Mouse (Mus musculus): ENCODE results near the gene Rasa3.

Rasa3 gene

DNA sequence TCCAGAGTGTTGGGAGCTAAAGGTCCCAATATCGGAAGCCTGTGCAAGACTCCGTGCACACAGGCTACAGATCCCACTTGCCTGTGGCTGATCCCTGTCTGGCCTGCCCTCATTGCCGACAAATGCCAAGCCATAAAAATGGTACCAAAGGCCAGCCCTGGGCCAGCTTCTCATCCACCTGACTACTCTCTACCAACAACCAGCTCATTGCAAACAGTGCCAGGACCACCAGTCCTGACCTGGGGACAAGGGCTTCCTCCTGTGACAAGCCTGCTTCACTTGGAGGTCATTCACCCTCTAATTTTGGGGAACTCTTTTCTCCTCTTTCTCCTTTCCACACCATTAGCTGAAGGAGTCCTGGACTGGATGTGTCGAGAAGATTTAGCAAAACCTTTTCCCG is 29.8 kb downstream of the Rasa3 start:
- no peak for DNase-seq

DNA sequence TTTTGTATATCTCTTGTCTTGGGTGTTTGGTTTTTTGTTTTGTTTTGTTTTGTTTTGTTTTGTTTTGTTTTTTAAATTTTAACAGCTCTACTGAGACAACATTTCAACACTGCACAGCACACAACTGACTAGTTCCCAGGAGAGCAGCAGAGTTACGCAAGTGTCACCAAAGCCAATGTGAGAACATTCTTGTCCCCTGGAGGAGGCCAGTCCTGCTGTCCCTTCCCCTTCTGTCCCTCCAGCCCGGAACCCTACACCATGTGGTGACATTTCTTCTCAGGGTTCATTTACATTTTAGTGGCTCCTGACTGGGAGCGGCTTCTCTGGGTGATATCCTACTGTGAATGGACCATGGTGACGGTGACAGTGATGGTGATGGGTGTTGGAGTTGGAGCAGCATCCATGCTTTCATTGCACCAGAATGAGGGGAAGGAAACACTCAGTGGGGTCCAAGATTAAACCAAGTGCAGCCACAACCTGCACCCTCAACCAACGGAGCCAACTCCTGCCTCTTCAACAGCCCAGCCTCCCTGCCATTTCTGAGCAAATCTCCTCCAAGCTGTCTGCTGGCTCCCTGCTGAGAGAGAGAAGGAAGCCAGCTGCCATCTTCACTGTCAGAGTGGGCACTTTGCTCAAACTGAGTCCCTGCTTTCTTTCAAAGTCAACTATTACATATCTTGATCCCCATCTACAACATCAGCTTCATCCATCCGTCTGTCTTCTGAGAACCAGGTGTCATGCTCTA is 32.3 kb downstream of the Rasa3 start:
- DNase-seq = peak; percentile 74

DNA sequence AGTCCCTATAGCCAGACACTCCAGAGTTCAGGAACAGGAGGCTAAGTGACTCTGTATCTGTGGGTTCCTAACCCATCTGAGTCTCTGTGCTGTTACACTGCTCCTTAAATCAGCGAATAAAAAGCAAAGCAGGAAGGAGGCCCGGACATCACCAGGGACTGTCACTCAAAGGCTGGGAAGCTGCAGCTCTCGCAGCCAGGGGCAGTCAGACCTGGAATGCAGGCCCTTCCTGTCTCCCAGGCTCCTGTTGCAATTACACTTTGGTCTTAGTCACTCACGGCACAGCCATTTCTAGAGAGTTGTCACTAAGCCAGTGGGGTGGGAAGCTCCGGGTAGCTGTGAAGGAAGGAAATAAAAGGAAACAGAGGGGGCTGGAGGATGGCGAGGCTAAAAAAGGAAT is 33.2 kb downstream of the Rasa3 start:
- no peak for DNase-seq

DNA sequence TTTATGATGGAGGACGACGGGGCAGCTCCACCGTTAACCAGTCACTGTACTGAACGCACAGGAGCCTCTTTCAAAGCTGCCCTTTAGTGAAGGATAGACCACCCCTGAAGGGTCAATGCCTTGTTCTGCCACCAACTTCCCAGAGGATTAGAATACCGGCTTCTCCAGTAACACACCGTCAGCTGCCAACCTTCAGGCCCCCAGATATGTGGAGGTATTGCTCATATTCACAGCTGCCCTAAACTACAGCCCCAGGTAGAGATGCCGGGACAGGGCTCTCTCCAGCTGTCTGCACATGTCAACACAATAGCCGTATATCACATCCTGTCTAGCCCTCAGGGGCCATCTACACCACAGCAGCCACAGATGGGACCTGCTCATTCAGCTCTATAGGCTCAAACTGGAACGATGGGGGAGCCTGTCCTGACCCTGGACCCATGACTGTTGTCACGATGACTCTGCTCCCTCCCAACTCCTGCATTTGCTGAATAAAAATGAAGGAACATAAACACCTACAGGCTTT is 34.7 kb downstream of the Rasa3 start:
- DNase-seq = no peak

DNA sequence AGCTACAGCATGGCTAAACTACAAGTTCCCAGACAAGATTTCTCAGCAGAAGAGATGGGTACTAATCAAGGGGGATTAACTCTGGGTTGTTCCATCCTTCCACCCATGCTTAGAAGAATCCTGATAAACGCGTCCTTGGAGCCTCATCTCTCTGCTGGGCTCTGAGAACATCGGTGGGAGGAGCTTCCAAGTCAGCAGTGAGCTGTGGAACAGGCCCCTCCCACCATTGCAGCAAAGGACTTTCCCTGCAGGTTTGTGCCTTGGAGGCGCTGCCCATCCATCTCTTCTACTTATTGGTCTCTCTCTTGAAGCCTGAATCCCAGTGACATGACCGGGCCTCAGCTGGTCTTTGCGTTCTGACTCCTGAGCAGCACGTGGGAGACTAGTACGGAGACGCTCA is 36.2 kb downstream of the Rasa3 start:
- no peak for DNase-seq

DNA sequence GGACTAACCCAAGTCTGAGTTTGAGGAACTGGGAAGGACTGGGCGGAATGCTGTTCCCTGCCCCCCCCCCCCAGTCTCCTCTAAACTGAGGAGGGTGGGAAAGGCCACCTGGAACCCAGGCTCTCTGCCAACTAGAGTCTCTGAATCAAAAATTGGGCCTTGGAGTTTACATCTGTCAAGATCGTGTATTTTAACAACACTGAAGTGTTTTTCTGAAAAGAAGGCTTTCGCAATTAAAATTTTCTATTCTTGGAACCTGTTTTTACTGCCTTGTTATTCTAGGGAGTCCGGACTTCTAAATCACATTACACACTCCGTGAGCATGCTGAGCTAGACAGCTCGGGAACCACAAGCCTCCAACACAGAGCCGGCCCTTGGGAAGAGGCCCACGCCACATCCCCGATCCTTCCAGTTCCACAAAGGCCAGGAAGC is 36.9 kb downstream of the Rasa3 start:
- DNase-seq = no peak

DNA sequence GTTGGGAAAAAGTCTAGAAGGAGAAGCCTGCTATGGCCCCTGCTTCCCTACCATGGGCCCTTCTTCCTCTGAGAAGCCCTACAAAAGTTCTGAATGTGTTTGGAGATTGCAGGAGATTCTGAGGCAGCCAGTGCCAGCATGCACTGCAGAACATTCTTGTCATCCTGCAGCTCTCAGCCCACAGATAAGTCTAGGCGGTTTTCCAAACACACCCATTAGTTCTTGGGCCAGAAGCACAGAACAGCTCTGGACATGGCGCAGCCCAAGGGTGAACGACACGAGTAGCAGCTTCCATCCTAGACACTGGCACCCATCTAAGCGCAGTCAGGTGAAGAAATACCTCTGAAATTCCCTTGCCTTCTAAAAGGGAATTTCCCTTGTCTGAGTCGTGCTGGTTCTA is 44.3 kb downstream of the Rasa3 start:
- no peak for DNase-seq

DNA sequence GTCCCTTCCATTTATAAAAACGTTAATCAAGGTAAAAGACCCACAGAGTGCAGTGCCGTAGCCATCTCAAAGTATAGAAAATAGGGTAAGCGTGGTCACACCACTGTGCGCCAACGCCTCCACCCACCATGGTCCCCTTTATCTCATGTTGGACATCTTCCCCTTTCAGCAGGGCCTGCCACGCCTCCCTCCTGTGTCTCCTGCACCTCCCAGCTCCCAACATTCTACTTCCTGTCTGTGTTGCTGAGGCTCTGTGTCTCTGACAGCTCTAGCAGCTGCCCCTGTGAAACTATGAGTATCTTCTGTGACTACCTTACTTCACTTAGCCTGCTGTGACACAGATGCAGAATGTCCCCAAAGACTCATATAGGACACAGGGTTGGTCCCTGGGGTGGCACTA is 45.1 kb downstream of the Rasa3 start:
- DNase-seq = no peak

DNA sequence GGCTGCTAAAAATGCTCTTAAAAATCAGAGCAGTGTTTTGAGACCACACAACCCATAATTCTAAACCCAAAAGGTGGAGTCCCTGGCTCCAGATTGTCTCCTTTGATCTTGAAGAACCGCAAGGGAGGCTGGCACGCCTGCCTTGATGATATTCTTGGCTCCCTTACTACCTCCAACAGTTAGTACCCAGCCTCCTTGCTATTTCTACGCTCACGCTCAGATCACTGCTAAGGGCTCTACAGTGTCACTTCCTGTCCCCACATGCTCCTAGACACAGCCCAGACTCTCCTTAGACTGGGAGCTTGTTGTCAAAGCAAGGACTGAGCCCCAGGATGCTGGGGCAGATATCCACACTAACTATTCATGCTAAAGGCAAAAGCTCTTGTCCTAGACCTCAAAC is 46.6 kb downstream of the Rasa3 start:
- no peak for DNase-seq

DNA sequence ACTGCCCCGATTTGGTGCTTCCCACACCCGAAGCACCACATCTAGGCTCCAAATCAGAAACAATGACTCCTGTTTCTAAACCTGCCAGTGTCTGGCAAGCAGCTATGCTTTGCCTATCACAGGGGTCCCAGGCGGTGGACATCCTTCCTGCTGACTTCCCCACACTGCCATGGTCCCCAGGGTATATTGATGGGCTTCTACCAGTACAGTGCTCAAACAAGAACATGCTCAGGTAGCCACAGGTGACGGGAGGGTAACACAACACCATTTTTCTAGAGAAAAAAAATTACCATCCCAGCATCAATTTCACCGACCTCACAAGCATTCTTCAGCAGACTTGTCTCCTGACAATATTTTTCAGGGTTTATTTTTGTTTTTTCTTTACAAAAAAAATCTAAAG is 47.2 kb downstream of the Rasa3 start:
- no peak for DNase-seq

DNA sequence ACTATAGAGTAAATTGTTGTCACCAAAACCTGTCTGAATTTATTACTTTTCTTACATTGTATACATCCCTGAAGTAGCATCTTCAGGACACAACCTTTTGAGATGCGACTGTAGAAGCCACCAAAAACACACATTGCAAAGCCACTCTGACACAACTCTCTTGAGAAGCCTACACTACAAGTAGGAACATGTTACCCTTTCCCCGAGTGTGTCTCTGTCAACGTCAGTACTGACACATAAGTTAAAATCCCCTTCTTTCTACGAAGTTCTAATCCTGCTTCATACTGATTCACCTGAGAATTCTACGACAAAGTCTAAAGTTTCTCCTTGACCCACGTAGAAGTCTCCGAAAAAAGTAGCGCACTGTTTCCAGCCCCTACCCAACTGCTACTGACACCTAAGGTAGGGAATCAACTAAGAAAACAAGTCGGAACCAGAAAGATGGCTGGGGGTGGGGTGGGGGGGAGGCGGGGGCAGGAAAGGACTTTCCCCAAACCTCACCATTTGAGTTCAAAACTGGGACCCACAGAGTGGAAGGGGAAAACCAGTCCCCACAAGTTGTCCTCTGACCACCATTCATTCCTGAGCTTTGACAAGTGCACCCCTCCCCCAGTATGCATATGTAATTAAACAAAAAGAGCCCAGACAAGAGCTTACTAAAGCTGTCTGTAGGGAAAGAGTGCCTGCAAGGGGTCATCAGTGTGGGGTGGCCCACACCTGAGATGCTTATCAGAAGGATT is 47.9 kb downstream of the Rasa3 start:
- DNase-seq = no peak

DNA sequence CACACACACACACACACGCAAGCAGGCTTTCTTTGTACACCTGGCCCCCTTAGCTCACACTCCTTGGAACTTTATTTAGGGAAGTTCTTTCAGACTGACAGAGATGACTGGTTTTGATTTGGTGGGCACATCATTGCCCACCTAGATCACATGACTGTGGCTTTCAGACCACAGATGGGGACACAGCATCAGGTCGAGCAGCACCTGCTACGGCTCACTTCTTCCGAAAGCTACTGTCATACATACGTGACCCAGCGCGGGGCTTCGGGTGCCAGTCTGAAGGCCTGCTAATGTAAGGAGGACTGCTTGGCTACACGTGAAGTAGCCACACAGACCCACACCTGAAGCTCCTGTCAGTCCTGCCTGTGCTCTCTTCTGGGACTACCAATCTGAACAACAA is 49.3 kb downstream of the Rasa3 start:
- DNase-seq = no peak

DNA sequence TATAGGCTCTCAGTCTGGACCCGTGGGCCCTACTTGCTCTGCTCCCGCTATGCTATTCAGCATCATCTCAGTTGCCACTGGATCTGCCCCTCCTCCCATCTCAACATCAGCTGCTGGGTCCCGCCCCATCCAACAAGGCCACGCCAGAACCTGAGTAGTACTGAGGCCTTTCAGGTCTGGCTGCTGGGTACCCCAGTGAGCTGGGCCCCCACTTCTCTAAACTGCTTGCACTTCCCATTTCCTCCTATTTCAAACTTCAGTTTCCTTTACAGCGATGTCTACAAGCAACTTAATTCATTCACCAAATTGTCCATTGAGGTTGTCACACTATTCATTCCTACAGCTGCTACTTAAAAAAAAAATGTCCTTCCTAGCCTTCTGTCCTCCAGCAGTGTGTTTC is 49.8 kb downstream of the Rasa3 start:
- DNase-seq = no peak

DNA sequence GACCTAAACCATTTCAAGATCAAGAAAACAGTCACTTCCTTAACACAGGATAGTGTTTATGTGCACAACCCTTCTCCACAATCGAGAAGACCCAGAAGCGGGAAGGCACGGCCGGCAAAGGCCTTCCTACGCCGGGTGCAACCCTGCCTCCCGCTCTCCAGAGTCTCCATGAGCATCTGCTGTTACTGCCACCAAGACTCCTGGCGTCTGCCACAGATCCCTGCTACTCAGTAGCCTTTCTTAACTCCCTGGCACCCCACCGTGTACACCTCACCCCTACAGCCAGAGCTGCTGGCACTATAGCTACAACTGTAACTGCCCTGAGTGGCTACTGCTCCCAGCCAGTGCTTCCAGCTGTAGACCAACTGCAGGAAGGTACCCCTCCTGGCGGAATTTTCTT is 51.3 kb downstream of the Rasa3 start:
- DNase-seq = no peak

DNA sequence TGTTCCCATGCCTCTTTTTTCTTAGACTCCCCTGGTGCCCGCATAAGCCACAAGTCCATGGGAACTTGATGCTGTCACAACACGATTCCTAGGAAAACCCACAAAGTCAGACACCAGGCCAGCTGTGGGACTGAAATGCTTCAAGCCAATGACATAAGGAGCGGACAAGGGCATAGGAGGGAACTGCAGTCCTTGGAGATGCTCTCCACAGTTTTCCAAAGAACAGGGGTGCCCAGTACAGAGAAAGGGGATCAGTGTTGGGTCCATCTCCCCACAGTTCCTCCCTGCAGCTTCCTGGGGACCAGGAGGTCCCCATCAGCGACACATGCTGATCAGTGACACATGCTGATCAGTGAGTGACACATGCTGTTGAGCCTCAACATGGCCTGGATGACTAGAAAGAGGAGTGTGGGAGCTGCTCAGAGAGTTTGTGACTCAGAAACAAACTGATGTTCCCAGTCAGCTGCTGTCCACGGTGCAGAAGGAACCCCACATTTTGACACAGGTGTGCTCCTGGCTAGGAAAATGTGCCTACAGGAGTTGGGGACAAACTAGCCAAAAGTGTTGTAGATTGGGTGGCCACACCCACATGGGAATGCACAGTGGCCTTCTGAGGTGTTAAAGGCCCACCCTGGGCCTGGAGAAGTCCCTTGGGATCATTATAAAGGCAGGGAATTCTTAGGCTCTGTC is 52.0 kb downstream of the Rasa3 start:
- DNase-seq = peak; percentile 63

DNA sequence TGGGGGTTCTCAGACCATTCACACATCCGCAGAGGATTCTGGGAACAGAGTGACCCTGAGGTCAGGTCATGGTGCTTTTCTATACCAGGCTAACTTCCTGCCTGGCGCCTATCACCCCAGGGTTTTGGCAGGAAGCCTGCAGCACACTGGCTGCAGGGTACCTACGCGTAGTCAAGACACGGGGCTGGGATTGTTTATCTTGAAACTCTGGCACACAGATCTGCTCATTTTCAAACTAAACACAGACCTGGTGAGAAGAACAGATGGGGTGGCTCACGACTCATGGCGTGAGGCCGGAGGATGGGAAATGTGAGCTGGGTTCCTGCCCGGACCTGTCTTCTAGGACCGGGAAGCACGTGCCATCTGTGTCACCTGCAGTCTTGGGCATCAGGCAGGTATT is 52.5 kb downstream of the Rasa3 start:
- peak; percentile 98 for DNase-seq

DNA sequence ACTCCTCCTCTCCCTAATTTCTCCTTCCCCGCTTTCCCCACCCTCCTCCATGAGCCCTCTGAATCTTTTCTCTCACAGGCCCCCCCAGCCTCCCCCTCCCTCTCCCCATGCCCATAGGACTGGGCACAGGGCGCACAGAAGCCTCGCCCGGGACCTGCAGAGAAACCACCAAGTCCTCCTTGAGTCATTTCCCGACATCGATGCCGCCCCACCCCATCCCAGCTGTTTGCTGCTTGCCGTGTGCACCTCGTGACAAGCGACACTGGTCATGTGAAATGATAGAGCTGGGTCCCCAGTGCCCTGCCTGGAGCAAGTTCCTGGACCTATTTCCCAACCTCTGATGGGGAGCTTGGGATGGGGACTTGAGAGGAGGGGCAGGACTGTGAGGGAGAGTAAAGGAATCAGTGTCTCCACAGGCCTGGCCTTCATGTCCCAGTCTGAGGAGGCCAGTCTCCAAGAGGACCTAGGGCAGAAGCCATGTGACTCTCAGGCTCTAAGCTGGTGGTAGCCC is 53.4 kb downstream of the Rasa3 start:
- DNase-seq = peak; percentile 60

DNA sequence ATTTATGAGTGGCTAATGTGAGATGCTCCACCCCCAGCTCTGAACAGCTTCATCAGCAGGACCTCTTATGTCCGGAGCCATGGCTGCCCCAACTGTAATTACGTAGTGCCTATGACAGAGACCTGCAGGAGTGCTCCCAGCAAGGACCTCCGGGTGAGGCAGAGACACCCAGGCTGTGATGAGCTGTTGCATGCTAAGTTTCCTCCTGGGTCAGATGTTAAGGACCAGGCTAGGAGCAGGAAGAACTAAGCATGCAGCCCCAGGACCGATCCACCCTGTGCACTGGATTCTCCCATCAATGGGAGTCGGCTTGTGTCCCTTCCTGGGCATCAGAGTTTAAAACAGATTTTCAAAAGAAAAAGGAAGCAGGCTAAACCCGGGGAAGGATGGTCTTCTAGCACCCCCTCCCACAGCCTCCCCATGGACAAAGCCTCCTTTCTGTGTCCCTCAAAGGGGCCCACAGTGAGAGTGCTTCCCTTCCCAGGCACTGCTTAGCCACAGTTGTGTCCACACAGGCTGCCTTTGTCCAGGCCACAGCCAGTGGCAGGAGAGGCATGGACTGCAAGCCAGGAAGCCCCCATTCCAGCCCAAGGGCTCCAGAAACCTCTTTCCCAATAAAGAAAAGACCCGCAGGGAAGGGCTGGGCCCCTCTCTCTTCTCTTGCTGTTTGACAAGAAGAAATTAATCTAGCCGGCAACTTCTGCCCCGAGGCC is 54.2 kb downstream of the Rasa3 start:
- DNase-seq = peak; percentile 71

DNA sequence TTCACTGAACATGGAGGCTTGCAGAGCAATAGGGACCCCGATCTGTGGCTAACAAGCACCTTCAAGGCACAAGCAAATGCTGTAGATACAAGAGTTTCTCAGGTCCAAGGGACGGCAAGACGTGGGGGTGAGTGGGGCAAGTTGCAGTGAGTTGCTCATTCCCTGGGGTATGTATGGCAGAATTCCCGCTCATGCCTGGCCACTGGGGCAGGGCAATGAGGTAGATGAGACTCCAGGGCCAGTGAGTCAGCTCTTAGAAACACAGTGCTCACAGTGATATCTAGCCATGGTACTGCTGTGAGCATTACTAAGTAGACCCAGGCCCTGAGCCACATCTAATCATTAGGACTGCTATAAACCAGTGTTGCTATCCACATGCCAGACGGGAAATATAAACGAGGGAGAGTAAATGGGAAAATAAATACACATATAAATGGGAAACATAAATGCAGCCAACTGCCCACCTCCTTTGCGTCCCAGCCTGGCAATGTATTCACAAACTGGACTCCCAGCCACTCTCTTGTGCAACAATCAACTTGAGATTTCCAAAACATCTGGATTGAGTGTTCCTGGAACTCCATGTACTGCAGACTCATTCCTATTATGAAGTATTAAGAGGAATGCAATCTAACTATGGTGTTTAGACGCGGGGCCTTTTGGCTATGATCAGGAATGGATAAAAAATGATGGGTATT is 57.0 kb downstream of the Rasa3 start:
- no peak for DNase-seq

DNA sequence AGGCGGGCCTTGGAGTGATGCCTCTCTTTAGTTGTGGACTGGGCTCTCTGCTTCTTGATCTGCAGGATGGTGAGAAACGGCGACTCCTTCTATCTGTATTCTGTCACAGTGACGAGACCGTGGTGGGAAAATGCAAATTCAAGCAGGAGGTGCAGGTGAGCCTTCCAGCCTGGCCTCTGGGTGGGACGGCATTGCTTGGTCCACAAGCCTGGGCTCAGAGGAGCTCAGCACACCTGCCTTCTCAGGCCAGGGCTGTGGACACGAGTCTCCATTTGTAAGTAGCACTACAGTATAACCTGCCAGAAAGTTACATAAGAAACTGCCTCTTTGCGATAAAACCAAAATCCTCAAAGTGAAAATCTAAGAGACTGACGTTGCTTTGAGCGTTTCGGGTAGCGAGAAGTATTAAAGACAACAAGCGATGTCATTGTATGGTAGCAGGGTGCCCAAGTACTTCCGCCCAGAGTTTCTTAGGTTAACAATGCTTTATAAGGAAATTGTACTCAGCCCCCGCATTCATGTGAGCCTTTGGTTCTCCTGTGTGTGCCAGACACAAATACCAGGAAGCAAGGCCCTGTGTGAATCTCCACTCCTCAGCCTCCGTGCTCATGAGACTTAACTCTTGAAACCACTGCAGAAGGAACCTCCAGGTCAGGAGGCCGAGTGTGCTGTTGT is 60.4 kb downstream of the Rasa3 start:
- no peak for DNase-seq

DNA sequence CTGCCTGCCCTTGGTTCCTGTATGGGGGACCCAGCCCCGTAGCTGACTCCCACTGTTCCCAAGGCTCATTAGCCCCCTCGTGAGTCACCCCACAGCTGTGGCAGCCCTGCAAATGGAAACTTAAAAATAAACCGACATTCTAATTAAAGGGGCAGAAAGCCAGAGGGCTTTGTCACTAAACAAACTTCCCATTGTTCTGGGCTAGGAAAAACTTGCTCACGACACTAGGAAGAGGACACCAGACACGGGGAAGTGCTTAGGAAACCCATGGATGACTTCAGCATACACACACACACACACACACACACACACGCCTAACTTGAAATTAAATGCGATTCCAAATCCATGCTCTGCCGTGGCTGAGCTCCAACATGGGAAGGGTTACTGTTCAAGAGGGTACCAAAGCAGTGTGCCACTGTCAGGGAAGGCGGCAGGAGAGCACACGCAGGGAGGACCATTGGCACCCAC is 62.4 kb downstream of the Rasa3 start:
- DNase-seq = no peak

DNA sequence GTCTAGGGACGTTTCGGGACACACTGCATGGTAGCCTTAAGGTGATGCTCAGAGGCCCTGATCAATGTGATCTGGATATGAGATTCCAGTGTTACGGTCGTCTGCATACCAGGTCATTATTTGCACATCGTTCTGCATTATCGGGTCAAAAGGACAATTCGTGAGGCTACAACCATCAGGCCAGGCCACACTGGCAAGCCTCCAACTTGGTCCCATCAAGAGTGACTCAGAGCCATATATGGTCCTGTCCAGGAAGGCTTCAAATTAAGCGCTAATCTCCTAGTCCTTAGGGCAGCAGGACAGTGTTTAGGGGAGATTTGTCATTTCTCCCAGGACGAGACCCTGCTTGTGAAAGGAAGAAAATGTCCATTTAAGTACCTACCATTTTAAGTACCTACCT is 63.3 kb downstream of the Rasa3 start:
- DNase-seq = no peak
